Mouse (Mus musculus) forebrain, embryonic 16.5 days (tissue): Measurements from ENCODE around the gene Klrb1a. TPM values are rescaled to one million over a fixed set of nuclear protein-coding genes. Genes with fewer than 3 reads are reported as not detected.

Source experiments
- ATAC-seq: fragments of 200-750 bp; cut with Nextera tagmentation; 2 replicates; pipeline ENCODE4 v1.8.0; 2017; ENCODE audit warnings: mild to moderate bottlenecking, moderate library complexity
- H3K27ac ChIP-seq: fragments of 300-500 bp; sonication (generic); 2 replicates; pipeline ENCODE4 v1.5.1; 2014; ENCODE audit warnings: low read length, control low read depth
- H3K27me3 ChIP-seq: fragments of 300-500 bp; sonication (generic); replicated peaks from 2 replicates; pipeline ENCODE4 v1.6.1; 2014; ENCODE audit warnings: low read length; ENCODE audit not compliant: control insufficient read depth, insufficient read depth
- H3K36me3 ChIP-seq: fragments of 300-500 bp; sonication (generic); 2 replicates; pipeline ENCODE4 v1.6.1; 2014; ENCODE audit not compliant: control insufficient read depth, insufficient read depth
- H3K4me1 ChIP-seq: fragments of 300-500 bp; sonication (generic); replicated peaks from 2 replicates; pipeline ENCODE4 v1.6.1; 2014; ENCODE audit warnings: low read length; ENCODE audit not compliant: control insufficient read depth, insufficient read depth
- H3K4me2 ChIP-seq: fragments of 300-500 bp; sonication (generic); 2 replicates; pipeline ENCODE4 v1.6.1; 2014; ENCODE audit warnings: mild to moderate bottlenecking, low read length, control low read depth
- H3K4me3 ChIP-seq: fragments of 300-500 bp; sonication (generic); replicated peaks from 2 replicates; pipeline ENCODE4 v1.5.1; 2014; ENCODE audit warnings: mild to moderate bottlenecking, low read length, control low read depth
- H3K9ac ChIP-seq: fragments of 300-500 bp; sonication (generic); replicated peaks from 2 replicates; pipeline ENCODE4 v1.6.1; 2014; ENCODE audit warnings: low read depth, low read length, control low read depth
- H3K9me3 ChIP-seq: fragments of 300-500 bp; sonication (generic); 2 replicates; pipeline ENCODE4 v1.6.1; 2016; ENCODE audit warnings: low read length; ENCODE audit not compliant: control insufficient read depth
- WGBS: fragments of 180-500 bp; shearing (Covaris S2); extraction: QIAGEN DNeasy Blood & Tissue Kit; methylation state at CpG from one replicate; pipeline ENCODE4 v1.1.7; 2014; 5-methylcytosine and 5-hydroxymethylcytosine counted together
- polyA plus RNA-seq: library from polyadenylated mRNA; unstranded; fragments of >200 nt; fragmentation: Nextera tagmentation; extraction: Ambion mirVana; gene quantifications from 2 replicates; pipeline ENCODE4 v1.2.1, GENCODE M21; 2015

Gene Klrb1a
- polyA plus RNA-seq, 1 experiment from 2014 or later = not detected

- Histone ChIP-seq H3K27ac (no peak overlapping the region), H3K27me3 (no peaks in the 10 kb centered on the region), H3K9me3 (no peaks in the 10 kb centered on the region), H3K4me1 (no peaks in the 10 kb centered on the region), H3K36me3 (no peaks in the 10 kb centered on the region), H3K4me2 (no peak overlapping the region), H3K4me3 (no peak overlapping the region), H3K9ac (no peak overlapping the region)
- WGBS = 33% methylated on average over 5 of the region's 5 CpGs
- no peak for ATAC-seq
Observed at GRCm38 (mm10) chr6:128604512-128604911, 18.8 kb downstream of the Klrb1a start.

- Histone ChIP-seq H3K4me2 (peak overlapping the region; percentile 25), H3K27me3 (0 out of 2 replicates have a peak, but pooled peaks cover 3% of the 10 kb centered on the region), H3K9ac (no peak overlapping the region), H3K4me1 (no peaks in the 10 kb centered on the region), H3K36me3 (no peaks in the 10 kb centered on the region), H3K27ac (no peak overlapping the region), H3K4me3 (0 out of 2 replicates have a peak overlapping the region, but pooled peaks have one; percentile 7), H3K9me3 (no peaks in the 10 kb centered on the region)
- ATAC-seq = peak; percentile 80
- 35% methylated on average over 10 of the region's 10 CpGs for WGBS
Observed at GRCm38 (mm10) chr6:128602463-128603201, 20.7 kb downstream of the Klrb1a start.

GRCm38 (mm10) chr6:128602026-128602425 is 21.3 kb downstream of the Klrb1a start:
- 0 out of 2 replicates have a peak, but pooled peaks cover 3% of the 10 kb centered on the region for H3K27me3 ChIP-seq
- H3K27ac ChIP-seq = no peak overlapping the region
- WGBS = 19% methylated on average over 3 of the region's 3 CpGs
- H3K9me3 ChIP-seq = no peaks in the 10 kb centered on the region
- H3K4me1 ChIP-seq = no peaks in the 10 kb centered on the region
- no peaks in the 10 kb centered on the region for H3K36me3 ChIP-seq
- H3K4me2 ChIP-seq = peak overlapping the region; percentile 25
- ATAC-seq = no peak; the same call in 1 of the 2 replicates
- no peak overlapping the region for H3K9ac ChIP-seq
- 0 out of 2 replicates have a peak overlapping the region, but pooled peaks have one; percentile 7 for H3K4me3 ChIP-seq

- no peak overlapping the region for H3K27ac ChIP-seq
- H3K4me1 ChIP-seq = 0 out of 2 replicates have a peak, but pooled peaks cover 2% of the 10 kb centered on the region
- 0 out of 2 replicates have a peak, but pooled peaks cover 6% of the 10 kb centered on the region for H3K27me3 ChIP-seq
- H3K4me3 ChIP-seq = no peak overlapping the region
- ATAC-seq = no peak
- 61% methylated on average over 4 of the region's 4 CpGs for WGBS
- H3K4me2 ChIP-seq = no peak overlapping the region
- H3K36me3 ChIP-seq = no peaks in the 10 kb centered on the region
- no peaks in the 10 kb centered on the region for H3K9me3 ChIP-seq
- H3K9ac ChIP-seq = no peak overlapping the region
Observed at GRCm38 (mm10) chr6:128599555-128599954, 23.8 kb downstream of the Klrb1a start.

GRCm38 (mm10) chr6:128598256-128599047 is 24.9 kb downstream of the Klrb1a start:
- no peak overlapping the region for H3K4me2 ChIP-seq
- no peak for ATAC-seq
- no peaks in the 10 kb centered on the region for H3K36me3 ChIP-seq
- 59% methylated on average over 2 of the region's 2 CpGs for WGBS
- H3K9me3 ChIP-seq = no peaks in the 10 kb centered on the region
- 0 out of 2 replicates have a peak, but pooled peaks cover 2% of the 10 kb centered on the region for H3K4me1 ChIP-seq
- no peak overlapping the region for H3K27ac ChIP-seq
- H3K4me3 ChIP-seq = no peak overlapping the region
- H3K9ac ChIP-seq = no peak overlapping the region
- 0 out of 2 replicates have a peak, but pooled peaks cover 6% of the 10 kb centered on the region for H3K27me3 ChIP-seq

- Histone ChIP-seq H3K4me3 (peak overlapping the region; percentile 35), H3K36me3 (no peaks in the 10 kb centered on the region), H3K4me2 (peak overlapping the region; percentile 55), H3K27ac (no peak overlapping the region), H3K27me3 (0 out of 2 replicates have a peak, but pooled peaks cover 6% of the 10 kb centered on the region), H3K4me1 (0 out of 2 replicates have a peak, but pooled peaks cover 2% of the 10 kb centered on the region), H3K9ac (0 out of 2 replicates have a peak overlapping the region, but pooled peaks have one; percentile 48), H3K9me3 (no peaks in the 10 kb centered on the region)
- 10% methylated on average over 9 of the region's 9 CpGs for WGBS
- ATAC-seq = peak; percentile 96
Observed at GRCm38 (mm10) chr6:128597121-128597522, 26.2 kb downstream of the Klrb1a start.

GRCm38 (mm10) chr6:128594651-128595050 is 28.7 kb downstream of the Klrb1a start:
- no peaks in the 10 kb centered on the region for H3K9me3 ChIP-seq
- ATAC-seq = no peak
- 0 out of 2 replicates have a peak, but pooled peaks cover 6% of the 10 kb centered on the region for H3K27me3 ChIP-seq
- H3K4me3 ChIP-seq = no peak overlapping the region
- no peak overlapping the region for H3K27ac ChIP-seq
- 0 out of 2 replicates have a peak, but pooled peaks cover 2% of the 10 kb centered on the region for H3K4me1 ChIP-seq
- H3K9ac ChIP-seq = no peak overlapping the region
- H3K36me3 ChIP-seq = no peaks in the 10 kb centered on the region
- WGBS = 80% methylated on average over 9 of the region's 9 CpGs
- no peak overlapping the region for H3K4me2 ChIP-seq

GRCm38 (mm10) chr6:128589426-128589825 is 33.9 kb downstream of the Klrb1a start:
- H3K4me3 ChIP-seq = no peak overlapping the region
- WGBS = 24% methylated on average over 4 of the region's 4 CpGs
- no peak overlapping the region for H3K27ac ChIP-seq
- no peak overlapping the region for H3K9ac ChIP-seq
- H3K9me3 ChIP-seq = no peaks in the 10 kb centered on the region
- no peaks in the 10 kb centered on the region for H3K36me3 ChIP-seq
- H3K4me1 ChIP-seq = no peaks in the 10 kb centered on the region
- H3K27me3 ChIP-seq = no peaks in the 10 kb centered on the region
- no peak overlapping the region for H3K4me2 ChIP-seq
- no peak for ATAC-seq

GRCm38 (mm10) chr6:128587619-128588018 is 35.7 kb downstream of the Klrb1a start:
- H3K4me1 ChIP-seq = no peaks in the 10 kb centered on the region
- 90% methylated on average over 6 of the region's 6 CpGs for WGBS
- no peak overlapping the region for H3K27ac ChIP-seq
- H3K36me3 ChIP-seq = no peaks in the 10 kb centered on the region
- H3K4me2 ChIP-seq = no peak overlapping the region
- ATAC-seq = no peak
- no peak overlapping the region for H3K9ac ChIP-seq
- no peaks in the 10 kb centered on the region for H3K9me3 ChIP-seq
- no peaks in the 10 kb centered on the region for H3K27me3 ChIP-seq
- no peak overlapping the region for H3K4me3 ChIP-seq
